Mouse (Mus musculus) heart, embryonic 14.5 days (tissue): ENCODE measurements at regions not wholly inside any gene's neighbourhood (a gene's known extent, or its start where the extent isn't known, plus 50 kb on each side); places are given as distances from the start of the nearest gene placed in this dataset.

ENCODE experiments used
- ATAC-seq: fragments of 200-750 bp; cut with Nextera tagmentation; 2 replicates; pipeline ENCODE4 v1.8.0; 2017; ENCODE audit warnings: low read depth, moderate TSS enrichment; ENCODE audit not compliant: insufficient number of reproducible peaks, insufficient read depth, low FRiP score
- H3K27ac ChIP-seq, 2 experiments: fragments of 200-500 bp in 1 of 2; fragments of 300-500 bp in 1 of 2; sonication (generic) in 1 of 2; replicated peaks in 1 of 2; 2 replicates each; pipeline ENCODE4 v1.5.1; 2012 to 2014; ENCODE audit warnings: low read depth in 2 of 2, low read length in 2 of 2, control low read depth in 1 of 2, mild to moderate bottlenecking in 1 of 2, mixed read lengths in 1 of 2; ENCODE audit not compliant: control insufficient read depth in 1 of 2, insufficient read depth in 1 of 2
- H3K27me3 ChIP-seq: fragments of 300-500 bp; sonication (generic); 2 replicates; pipeline ENCODE4 v1.6.1; 2014; ENCODE audit warnings: mild to moderate bottlenecking, low read length, control low read depth; ENCODE audit not compliant: control insufficient read depth, insufficient read depth
- H3K36me3 ChIP-seq: fragments of 300-500 bp; sonication (generic); 2 replicates; pipeline ENCODE4 v1.6.1; 2014; ENCODE audit warnings: mild to moderate bottlenecking, control low read depth, low read length, mixed read lengths; ENCODE audit not compliant: control insufficient read depth, insufficient read depth
- H3K4me1 ChIP-seq, 2 experiments: fragments of 200-500 bp in 1 of 2; fragments of 300-500 bp in 1 of 2; sonication (generic) in 1 of 2; 2 replicates each; pipeline ENCODE4 v1.6.1; 2012 to 2014; ENCODE audit warnings: low read length in 2 of 2, control low read depth in 1 of 2, mixed read lengths in 1 of 2; ENCODE audit not compliant: control insufficient read depth in 2 of 2, insufficient read depth in 2 of 2
- H3K4me2 ChIP-seq: fragments of 300-500 bp; sonication (generic); 2 replicates; pipeline ENCODE4 v1.6.1; 2014; ENCODE audit warnings: mild to moderate bottlenecking, low read length
- H3K4me3 ChIP-seq, 2 experiments: fragments of 200-500 bp in 1 of 2; fragments of 300-500 bp in 1 of 2; sonication (generic) in 1 of 2; 2 replicates each; pipeline ENCODE4 v1.5.1; 2012 to 2014; ENCODE audit warnings: low read length in 2 of 2, mild to moderate bottlenecking in 2 of 2, control low read depth in 1 of 2, low read depth in 1 of 2, moderate library complexity in 1 of 2; ENCODE audit not compliant: control insufficient read depth in 1 of 2, insufficient read depth in 1 of 2
- H3K9ac ChIP-seq: fragments of 300-500 bp; sonication (generic); 2 replicates; pipeline ENCODE4 v1.6.1; 2014; ENCODE audit warnings: mild to moderate bottlenecking, low read length
- H3K9me3 ChIP-seq: fragments of 300-500 bp; sonication (generic); 2 replicates; pipeline ENCODE4 v1.6.1; 2016; ENCODE audit warnings: low read length, control low read depth; ENCODE audit not compliant: control insufficient read depth
- WGBS: fragments of 180-500 bp; shearing (Covaris S2); extraction: QIAGEN DNeasy Blood & Tissue Kit; methylation state at CpG from one replicate; pipeline ENCODE4 v1.1.7; 2014; 5-methylcytosine and 5-hydroxymethylcytosine counted together

GRCm38 (mm10) chr1:35706336-35706735 is 361.9 kb upstream of the Hs6st1 start:
- no peak overlapping the region for H3K4me2 ChIP-seq
- ATAC-seq = no peak
- H3K9me3 ChIP-seq = no peaks in the 10 kb centered on the region
- H3K27me3 ChIP-seq = no peaks in the 10 kb centered on the region
- H3K4me3 ChIP-seq = no peak overlapping the region
- H3K4me1 ChIP-seq = no peaks in the 10 kb centered on the region
- no peaks in the 10 kb centered on the region for H3K36me3 ChIP-seq
- no peak overlapping the region for H3K27ac ChIP-seq
- 78% methylated on average over 6 of the region's 6 CpGs for WGBS
- H3K9ac ChIP-seq = no peak overlapping the region

GRCm38 (mm10) chr1:35708176-35708788 is 359.9 kb upstream of the Hs6st1 start:
- 81% methylated on average over 2 of the region's 2 CpGs for WGBS
- H3K4me2 ChIP-seq = no peak overlapping the region
- ATAC-seq = no peak
- H3K9me3 ChIP-seq = no peaks in the 10 kb centered on the region
- no peaks in the 10 kb centered on the region for H3K36me3 ChIP-seq
- no peak overlapping the region for H3K27ac ChIP-seq
- H3K9ac ChIP-seq = no peak overlapping the region
- no peaks in the 10 kb centered on the region for H3K27me3 ChIP-seq
- no peaks in the 10 kb centered on the region for H3K4me1 ChIP-seq
- H3K4me3 ChIP-seq = no peak overlapping the region

- no peak for ATAC-seq
Measured at GRCm38 (mm10) chr1:35709214-35709613, 359.0 kb upstream of the Hs6st1 start.

GRCm38 (mm10) chr1:35713961-35714360 is 354.2 kb upstream of the Hs6st1 start:
- Histone ChIP-seq H3K9ac (no peak overlapping the region), H3K9me3 (no peaks in the 10 kb centered on the region), H3K4me3 (no peak overlapping the region), H3K4me1 (no peaks in the 10 kb centered on the region), H3K36me3 (no peaks in the 10 kb centered on the region), H3K27me3 (no peaks in the 10 kb centered on the region), H3K27ac (no peak overlapping the region), H3K4me2 (no peak overlapping the region)
- ATAC-seq = no peak
- 68% methylated on average over 4 of the region's 4 CpGs for WGBS

More at GRCm38 (mm10) chr1:35709214-35709613, 359.0 kb upstream of the Hs6st1 start:
- Histone ChIP-seq H3K9me3 (no peaks in the 10 kb centered on the region), H3K27me3 (no peaks in the 10 kb centered on the region), H3K9ac (no peak overlapping the region), H3K4me3 (no peak overlapping the region), H3K27ac (no peak overlapping the region), H3K4me1 (no peaks in the 10 kb centered on the region), H3K36me3 (no peaks in the 10 kb centered on the region), H3K4me2 (no peak overlapping the region)

GRCm38 (mm10) chr1:35715931-35716330 is 352.3 kb upstream of the Hs6st1 start:
- no peaks in the 10 kb centered on the region for H3K9me3 ChIP-seq
- H3K4me2 ChIP-seq = no peak overlapping the region
- no peak for ATAC-seq
- 63% methylated on average over 6 of the region's 6 CpGs for WGBS
- no peaks in the 10 kb centered on the region for H3K27me3 ChIP-seq
- no peak overlapping the region for H3K27ac ChIP-seq
- H3K4me1 ChIP-seq = no peaks in the 10 kb centered on the region
- no peak overlapping the region for H3K9ac ChIP-seq
- no peaks in the 10 kb centered on the region for H3K36me3 ChIP-seq
- H3K4me3 ChIP-seq = no peak overlapping the region

GRCm38 (mm10) chr1:35717166-35717565 is 351.0 kb upstream of the Hs6st1 start:
- no peaks in the 10 kb centered on the region for H3K27me3 ChIP-seq
- 82% methylated on average over 2 of the region's 2 CpGs for WGBS
- H3K36me3 ChIP-seq = no peaks in the 10 kb centered on the region
- H3K4me3 ChIP-seq = no peak overlapping the region
- H3K9ac ChIP-seq = no peak overlapping the region
- H3K4me2 ChIP-seq = no peak overlapping the region
- no peak overlapping the region for H3K27ac ChIP-seq
- no peaks in the 10 kb centered on the region for H3K4me1 ChIP-seq
- H3K9me3 ChIP-seq = no peaks in the 10 kb centered on the region
- ATAC-seq = no peak

- Histone ChIP-seq H3K4me1 (no peaks in the 10 kb centered on the region), H3K27me3 (no peaks in the 10 kb centered on the region), H3K9me3 (no peaks in the 10 kb centered on the region), H3K4me3 (no peak overlapping the region), H3K9ac (no peak overlapping the region), H3K36me3 (no peaks in the 10 kb centered on the region), H3K27ac (no peak overlapping the region), H3K4me2 (no peak overlapping the region)
- no peak for ATAC-seq
- 81% methylated on average over 2 of the region's 2 CpGs for WGBS
Measured at GRCm38 (mm10) chr1:35717659-35718058, 350.5 kb upstream of the Hs6st1 start.

- Histone ChIP-seq H3K27ac (no peak overlapping the region), H3K27me3 (no peaks in the 10 kb centered on the region), H3K4me3 (no peak overlapping the region), H3K4me2 (no peak overlapping the region), H3K36me3 (no peaks in the 10 kb centered on the region), H3K9me3 (no peaks in the 10 kb centered on the region), H3K9ac (no peak overlapping the region), H3K4me1 (no peaks in the 10 kb centered on the region)
- WGBS = 71% methylated on average over 3 of the region's 3 CpGs
- ATAC-seq = no peak
Measured at GRCm38 (mm10) chr1:35720063-35720462, 348.1 kb upstream of the Hs6st1 start.
